Mouse (Mus musculus) retina, postnatal 7 days (tissue): ENCODE data around the gene C1ra.
"Not testable (repeated sequence)": the region's sequence is repeated elsewhere in the genome, so short reads cannot be mapped to it uniquely, and the experiment has no call there.

Experiments
- DNase-seq: peaks from one replicate; pipeline ENCODE4 v3.0.0-alpha.2; 2012; ENCODE audit warnings: low read depth, low spot score

The C1ra gene

GRCm38 (mm10) chr6:124485414-124486144 lies 26.6 kb upstream of the C1ra start:
- no peak for DNase-seq

- DNase-seq, result no peak
Observed at GRCm38 (mm10) chr6:124487509-124487908, 24.7 kb upstream of the C1ra start.

- no peak for DNase-seq
Observed at GRCm38 (mm10) chr6:124488952-124489351, 23.3 kb upstream of the C1ra start.

GRCm38 (mm10) chr6:124491427-124491826 lies 20.8 kb upstream of the C1ra start:
- no peak for DNase-seq

- DNase-seq, result peak; percentile 37
Observed at GRCm38 (mm10) chr6:124492842-124493561, 19.2 kb upstream of the C1ra start, which contains the start of gene C1rl. C1rl (plus strand) TSS chr6:124493113.

GRCm38 (mm10) chr6:124493886-124494285 lies 18.3 kb upstream of the C1ra start:
- DNase-seq, result no peak

GRCm38 (mm10) chr6:124496054-124496453 lies 16.2 kb upstream of the C1ra start:
- DNase-seq, result no peak

GRCm38 (mm10) chr6:124499914-124500566 lies 12.2 kb upstream of the C1ra start:
- DNase-seq, result no peak

GRCm38 (mm10) chr6:124501473-124501872 lies 10.7 kb upstream of the C1ra start:
- DNase-seq, result no peak

GRCm38 (mm10) chr6:124502021-124502420 lies 10.2 kb upstream of the C1ra start:
- no peak for DNase-seq

GRCm38 (mm10) chr6:124505028-124505427 lies 7.2 kb upstream of the C1ra start:
- DNase-seq, result no peak

GRCm38 (mm10) chr6:124506991-124507390 lies 5.2 kb upstream of the C1ra start:
- DNase-seq, result no peak

GRCm38 (mm10) chr6:124508292-124508691 lies 3.9 kb upstream of the C1ra start:
- no peak for DNase-seq

- not testable (repeated sequence) for DNase-seq
Observed at GRCm38 (mm10) chr6:124509192-124509591, 3.0 kb upstream of the C1ra start.

- DNase-seq, result no peak
Observed at GRCm38 (mm10) chr6:124511936-124512335, 269 bp upstream of the C1ra start.

- DNase-seq, result not testable (repeated sequence)
Observed at GRCm38 (mm10) chr6:124517733-124518132, 5.5 kb downstream of the C1ra start.

GRCm38 (mm10) chr6:124522082-124522481 lies 9.9 kb downstream of the C1ra start:
- not testable (repeated sequence) for DNase-seq

- DNase-seq, result no peak
Observed at GRCm38 (mm10) chr6:124527881-124528280, 15.7 kb downstream of the C1ra start.

GRCm38 (mm10) chr6:124531077-124531476 lies 18.9 kb downstream of the C1ra start:
- no peak for DNase-seq

GRCm38 (mm10) chr6:124536125-124536829 lies 24.1 kb downstream of the C1ra start:
- DNase-seq, result not testable (repeated sequence)

- not testable (repeated sequence) for DNase-seq
Observed at GRCm38 (mm10) chr6:124541176-124541575, 29.0 kb downstream of the C1ra start.

- peak; percentile 5 for DNase-seq
Observed at GRCm38 (mm10) chr6:124542284-124542683, 30.1 kb downstream of the C1ra start, which contains the start of gene C1s1. C1s1 (minus strand) TSS chr6:124542359.
